Mouse (Mus musculus): ENCODE results near the gene Dnah3.

- TF ChIP-seq CTCF (IDR thresholded peaks at IDR 0.05; ENCODE audit: low read depth) = peak; percentile 77
- no peak for TF ChIP-seq EP300 (IDR thresholded peaks at IDR 0.05; ENCODE audit: low read depth)
Observed at GRCm38 (mm10) chr7:120098403-120098802, 3.3 kb upstream of the Dnah3 start.

All from liver, postnatal 0 days (tissue).